Mouse (Mus musculus) olfactory bulb, adult 2 months (tissue): Measurements from ENCODE around the gene Sox6. TPM values are rescaled to one million over a fixed set of nuclear protein-coding genes. Genes with fewer than 3 reads are reported as not detected.

Experiments used
- H3K27ac ChIP-seq: fragments of 200-500 bp; 2 replicates; pipeline ENCODE4 v1.5.1; 2012; ENCODE audit warnings: low read depth, low read length; ENCODE audit not compliant: insufficient read depth
- H3K4me1 ChIP-seq: fragments of 200-500 bp; 2 replicates; pipeline ENCODE4 v1.6.1; 2012; ENCODE audit warnings: low read length; ENCODE audit not compliant: control insufficient read depth, insufficient read depth
- H3K4me3 ChIP-seq: fragments of 200-500 bp; 2 replicates; pipeline ENCODE4 v1.5.1; 2012; ENCODE audit warnings: mild to moderate bottlenecking, low read depth, low read length, moderate library complexity; ENCODE audit not compliant: insufficient read depth
- CTCF ChIP-seq: fragments of 200-500 bp; IDR thresholded peaks from 2 replicates; pipeline ENCODE4 v1.5.1; 2012; ENCODE audit warnings: low read depth, mild to moderate bottlenecking, low read length, moderate library complexity; ENCODE audit not compliant: insufficient read depth
- POLR2A ChIP-seq: fragments of 200-500 bp; IDR thresholded peaks from 2 replicates; pipeline ENCODE4 v1.6.1; 2012; ENCODE audit warnings: mild to moderate bottlenecking, low read depth, low read length, moderate library complexity; ENCODE audit not compliant: insufficient read depth
- whole genome bisulfite sequencing: fragments of 180-500 bp; shearing (Covaris S2); methylation state at CpG from one replicate; pipeline ENCODE4 v1.1.7; 2018; 5-methylcytosine and 5-hydroxymethylcytosine counted together
- polyA plus RNA-seq: library from polyadenylated mRNA; stranded (reverse); fragments of >200 nt; gene quantifications from 2 replicates; pipeline ENCODE4 v1.2.4, GENCODE M21; 2012; ENCODE audit warnings: low replicate concordance; ENCODE audit not compliant: missing spikeins, insufficient read depth, insufficient read length

Gene Sox6
- polyA plus RNA-seq, 1 experiment = not detected

DNA sequence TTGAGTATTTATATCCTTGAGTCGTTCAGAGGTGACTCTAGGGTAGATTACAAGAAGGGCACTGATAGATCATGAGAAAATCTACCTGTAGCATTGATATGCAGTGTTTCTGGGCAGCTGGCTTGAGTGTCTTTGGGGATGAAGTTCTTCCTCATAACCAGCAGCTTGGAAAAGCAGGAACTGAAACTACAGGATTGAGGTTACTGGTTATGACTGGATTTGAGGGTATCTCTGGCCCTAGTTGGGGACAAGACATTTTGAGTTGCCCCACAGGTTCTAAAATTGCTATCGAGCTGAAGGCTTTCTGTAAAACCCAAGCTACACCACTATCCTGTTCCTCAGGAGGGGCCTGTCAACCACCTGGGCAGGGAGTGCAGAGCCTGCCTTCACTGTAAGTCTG, 314.2 kb downstream of the Sox6 start:
- Histone ChIP-seq H3K4me1 (no peaks in the 10 kb centered on the region), H3K27ac (no peak overlapping the region), H3K4me3 (no peak overlapping the region)
- WGBS = 89% methylated on average over 2 of the region's 2 CpGs
- no peak for TF ChIP-seq CTCF
- TF ChIP-seq POLR2A = no peak

GRCm38 (mm10) chr7:115721624-115722540, 316.7 kb downstream of the Sox6 start:
- Histone ChIP-seq H3K27ac (no peak overlapping the region), H3K4me3 (no peak overlapping the region), H3K4me1 (no peaks in the 10 kb centered on the region)
- TF ChIP-seq CTCF = no peak
- WGBS = 60% methylated on average over 7 of the region's 7 CpGs

DNA sequence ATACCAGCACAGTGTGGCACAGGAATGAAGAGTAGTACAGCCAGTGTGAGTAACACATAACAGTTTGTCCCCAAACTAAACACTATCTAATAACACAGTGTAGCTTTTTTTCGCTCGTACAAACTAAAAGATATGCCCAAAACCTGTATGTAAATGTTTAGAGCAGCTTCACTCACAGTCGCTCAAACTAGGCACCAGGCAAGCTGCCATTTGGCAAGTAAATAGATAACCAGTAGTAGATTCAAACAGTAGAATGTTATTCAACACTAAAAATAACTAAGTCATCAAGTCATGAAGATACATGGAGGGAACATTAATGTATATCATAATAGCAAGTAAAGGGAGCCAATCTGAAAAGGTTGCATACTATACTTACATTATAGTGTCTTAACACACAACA, 318.8 kb downstream of the Sox6 start:
- H3K4me3 ChIP-seq = no peak overlapping the region
- no peak overlapping the region for H3K27ac ChIP-seq
- no peak for TF ChIP-seq POLR2A
- TF ChIP-seq CTCF = no peak
- 93% methylated on average over 3 of the region's 3 CpGs for WGBS
- no peaks in the 10 kb centered on the region for H3K4me1 ChIP-seq

GRCm38 (mm10) chr7:115706141-115706540, 332.5 kb downstream of the Sox6 start:
- Histone ChIP-seq H3K4me1 (peaks cover 5% of the 10 kb centered on the region), H3K27ac (no peak overlapping the region), H3K4me3 (no peak overlapping the region)
- TF ChIP-seq POLR2A (no peak), CTCF (no peak)
- WGBS = 23% methylated on average over 2 of the region's 2 CpGs

DNA sequence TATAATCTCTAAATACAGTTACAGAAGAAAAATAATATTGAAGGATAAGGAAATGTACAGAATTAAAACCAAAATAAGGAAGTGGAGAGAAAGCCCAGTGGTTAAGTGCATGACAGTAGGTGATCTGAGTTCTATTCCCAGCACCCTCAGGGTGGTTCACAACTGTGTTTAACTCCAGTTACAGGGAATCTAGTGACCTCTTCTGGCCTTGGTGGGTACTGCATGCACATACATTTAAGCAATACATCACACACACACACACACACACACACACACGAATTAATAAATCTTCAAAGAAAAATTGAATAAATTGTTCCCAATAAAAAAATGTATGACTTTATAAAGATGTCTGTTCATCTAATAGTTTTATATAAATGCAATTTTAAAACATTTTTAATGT, 340.5 kb downstream of the Sox6 start:
- TF ChIP-seq CTCF = no peak
- TF ChIP-seq POLR2A = no peak
- no peak overlapping the region for H3K27ac ChIP-seq
- H3K4me1 ChIP-seq = no peaks in the 10 kb centered on the region
- H3K4me3 ChIP-seq = no peak overlapping the region
- WGBS = 89% methylated on average over 1 of the region's 1 CpGs

GRCm38 (mm10) chr7:115693206-115693605, 345.4 kb downstream of the Sox6 start:
- 81% methylated on average over 8 of the region's 8 CpGs for WGBS
- Histone ChIP-seq H3K4me1 (no peaks in the 10 kb centered on the region), H3K4me3 (no peak overlapping the region), H3K27ac (no peak overlapping the region)
- TF ChIP-seq CTCF (no peak), POLR2A (no peak)

GRCm38 (mm10) chr7:115691091-115691490, 347.5 kb downstream of the Sox6 start:
- no peak overlapping the region for H3K4me3 ChIP-seq
- no peak overlapping the region for H3K27ac ChIP-seq
- 33% methylated on average over 4 of the region's 4 CpGs for WGBS
- no peaks in the 10 kb centered on the region for H3K4me1 ChIP-seq
- TF ChIP-seq CTCF (no peak), POLR2A (no peak)

GRCm38 (mm10) chr7:115686687-115687086, 351.9 kb downstream of the Sox6 start:
- no peak for TF ChIP-seq CTCF
- TF ChIP-seq POLR2A = no peak

GRCm38 (mm10) chr7:115684142-115684541, 354.5 kb downstream of the Sox6 start:
- Histone ChIP-seq H3K4me3 (no peak overlapping the region), H3K27ac (no peak overlapping the region), H3K4me1 (no peaks in the 10 kb centered on the region)
- no peak for TF ChIP-seq CTCF
- TF ChIP-seq POLR2A = no peak
- WGBS = 93% methylated on average over 3 of the region's 3 CpGs

More at GRCm38 (mm10) chr7:115686687-115687086, 351.9 kb downstream of the Sox6 start:
- H3K27ac ChIP-seq = no peak overlapping the region
- H3K4me1 ChIP-seq = no peaks in the 10 kb centered on the region
- H3K4me3 ChIP-seq = no peak overlapping the region
- WGBS = 68% methylated on average over 6 of the region's 6 CpGs

GRCm38 (mm10) chr7:115671749-115672148, 366.8 kb downstream of the Sox6 start:
- TF ChIP-seq POLR2A (no peak), CTCF (no peak)
- H3K4me3 ChIP-seq = no peak overlapping the region
- H3K4me1 ChIP-seq = no peaks in the 10 kb centered on the region
- no peak overlapping the region for H3K27ac ChIP-seq
- 98% methylated on average over 2 of the region's 2 CpGs for WGBS
